Mouse (Mus musculus): ENCODE measurements around the gene Vill. TPM values are rescaled to one million over a fixed set of nuclear protein-coding genes. Genes with fewer than 3 reads are reported as not detected.

Vill gene
- total RNA-seq, 1 experiment from 2014 or later, result 2.3 TPM

- DNase-seq, result no peak
Observed at GRCm38 (mm10) chr9:119082039-119082438, 29.5 kb downstream of the Vill start.

- no peak for DNase-seq
Observed at GRCm38 (mm10) chr9:119082656-119083430, 30.3 kb downstream of the Vill start.

- no peak for DNase-seq
Observed at GRCm38 (mm10) chr9:119083966-119084365, 31.4 kb downstream of the Vill start.

- DNase-seq, result no peak
Observed at GRCm38 (mm10) chr9:119086451-119086850, 33.9 kb downstream of the Vill start.

GRCm38 (mm10) chr9:119087309-119087708 is 34.7 kb downstream of the Vill start:
- no peak for DNase-seq

GRCm38 (mm10) chr9:119088148-119088801 is 35.7 kb downstream of the Vill start:
- DNase-seq, result peak; percentile 97

- peak; percentile 71 for DNase-seq
Observed at GRCm38 (mm10) chr9:119089437-119089836, 36.9 kb downstream of the Vill start.

GRCm38 (mm10) chr9:119090462-119090861 is 37.9 kb downstream of the Vill start:
- no peak for DNase-seq

GRCm38 (mm10) chr9:119091581-119092310 is 39.2 kb downstream of the Vill start:
- DNase-seq, result no peak

- DNase-seq, result peak; percentile 59
Observed at GRCm38 (mm10) chr9:119092473-119093418, 40.2 kb downstream of the Vill start.

GRCm38 (mm10) chr9:119093419-119094295 is 41.1 kb downstream of the Vill start, which contains the start of gene Plcd1:
Gene Plcd1 (minus strand): TSS chr9:119093502.
- peak; percentile 94 for DNase-seq

GRCm38 (mm10) chr9:119094462-119095109 is 42.0 kb downstream of the Vill start:
- DNase-seq, result no peak

- peak; percentile 53 for DNase-seq
Observed at GRCm38 (mm10) chr9:119100177-119100898, 47.8 kb downstream of the Vill start.

- peak; percentile 81 for DNase-seq
Observed at GRCm38 (mm10) chr9:119101992-119102782, 49.6 kb downstream of the Vill start, which contains the start of gene Dlec1. Gene Dlec1 (plus strand): TSS chr9:119102478.

- DNase-seq, result no peak
Observed at GRCm38 (mm10) chr9:119102783-119103113, 50.2 kb downstream of the Vill start.

- peak; percentile 63 for DNase-seq
Observed at GRCm38 (mm10) chr9:119107566-119107965, 55.0 kb downstream of the Vill start.

- DNase-seq, result no peak
Observed at GRCm38 (mm10) chr9:119109685-119110353, 57.2 kb downstream of the Vill start.

GRCm38 (mm10) chr9:119110640-119111039 is 58.1 kb downstream of the Vill start:
- DNase-seq, result peak; percentile 30
